Mouse (Mus musculus): Measurements from ENCODE around the gene Gigyf1. TPM values are rescaled to one million over a fixed set of nuclear protein-coding genes. Genes with fewer than 3 reads are reported as not detected.

Gene Gigyf1
- 10 to 100 TPM; 14.0 to 33.6 (median 31.4) TPM for polyA plus RNA-seq (2017; shearing (Covaris generic))

DNA sequence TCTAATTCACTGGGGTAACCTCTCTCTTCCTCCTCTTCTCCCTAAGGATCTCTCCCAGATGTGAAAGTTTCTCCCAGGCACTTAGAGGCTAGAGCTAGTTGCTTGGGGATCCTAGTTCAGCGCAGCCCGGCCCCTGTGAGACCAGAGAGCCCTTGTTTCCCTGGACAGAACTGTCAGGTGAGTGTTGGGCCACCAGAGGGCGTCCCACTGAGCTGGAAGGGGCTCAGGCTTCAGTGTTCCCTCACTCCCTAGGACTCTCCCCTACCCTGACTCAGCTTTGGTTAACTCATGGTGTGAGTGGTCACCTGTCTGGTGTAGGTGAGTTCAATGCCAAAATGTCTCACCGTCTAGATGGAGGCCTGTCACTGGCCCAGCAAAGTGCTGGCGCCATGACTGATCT lies at the start of gene Gigyf1:
Gene Gigyf1, plus strand, starts transcription at position 113 of the 400 bp plus-strand sequence.
- no peak for ATAC-seq

DNA sequence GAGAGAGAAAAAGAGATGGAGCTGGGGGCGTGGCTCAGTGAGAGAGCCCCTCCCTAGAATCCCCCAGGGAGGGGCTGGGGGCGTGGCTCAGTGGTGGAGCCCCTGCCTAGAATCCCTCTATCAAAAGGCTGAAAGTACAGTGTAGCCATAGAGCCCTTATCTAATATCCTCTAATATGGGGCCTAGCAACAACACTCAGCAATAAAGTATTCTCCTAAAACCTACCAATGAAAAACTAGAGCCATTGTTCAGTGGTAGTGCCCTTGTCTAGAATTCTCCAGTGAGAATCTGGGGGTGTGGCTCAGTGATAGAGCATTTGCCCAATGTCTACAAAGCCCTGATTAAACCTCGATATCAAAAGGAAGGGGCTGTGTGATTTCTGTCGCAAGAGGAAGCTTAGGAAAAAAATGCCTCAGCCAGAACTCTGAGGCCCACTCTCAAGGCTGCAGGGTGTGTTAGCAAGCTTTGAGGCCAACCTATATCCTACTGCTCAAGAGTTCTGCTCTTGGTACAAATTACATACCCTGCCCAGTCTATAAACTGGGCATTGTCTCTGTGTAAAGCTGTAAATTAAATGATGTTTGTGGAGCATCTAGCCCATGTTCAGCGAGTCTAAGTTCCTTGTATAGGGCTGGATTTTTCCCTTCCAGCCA lies 46.0 kb upstream of the Gigyf1 start:
- ATAC-seq: no peak

DNA sequence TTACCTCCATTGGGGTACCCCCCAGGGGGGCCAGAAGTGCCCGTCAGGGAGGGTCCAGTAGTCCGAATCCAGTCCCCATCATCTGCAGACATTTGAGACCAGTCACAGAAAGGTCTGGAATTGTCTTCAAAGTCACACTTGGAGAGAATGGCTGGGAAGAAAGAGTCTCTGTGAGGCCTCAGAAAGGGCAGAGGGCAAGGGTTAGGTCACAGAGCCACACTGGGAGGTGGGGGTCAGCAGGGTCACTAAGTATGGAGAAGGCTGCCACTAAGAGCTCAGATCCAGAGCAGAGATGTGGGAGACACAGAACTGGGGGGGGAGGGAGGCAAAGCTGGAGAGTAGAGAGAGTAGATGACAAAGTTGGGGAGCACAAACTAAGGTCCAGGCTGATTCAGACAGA lies 44.0 kb upstream of the Gigyf1 start:
- no peak for ATAC-seq

DNA sequence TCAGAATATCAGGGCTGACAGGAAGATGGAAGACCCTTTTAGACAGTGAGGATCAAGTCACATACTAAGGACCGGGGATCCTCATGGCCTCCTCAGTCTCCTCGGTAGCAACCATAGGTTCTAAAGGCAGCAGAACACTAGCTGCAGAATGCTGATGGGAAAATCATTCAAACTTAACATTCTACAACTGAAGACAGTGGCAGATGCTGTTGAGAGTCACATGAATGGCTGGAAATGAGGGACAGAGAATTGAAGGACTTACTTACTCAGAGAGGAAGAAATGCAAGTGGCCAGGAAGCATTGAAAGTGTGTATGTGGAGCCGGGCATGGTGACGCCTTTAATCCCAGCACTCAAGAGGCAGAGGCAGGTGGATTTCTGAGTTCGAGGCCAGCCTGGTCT lies 41.4 kb upstream of the Gigyf1 start, which contains the start of gene Zan:
Gene Zan, minus strand, starts transcription at position 101 of the 400 bp plus-strand sequence.
- ATAC-seq: no peak

DNA sequence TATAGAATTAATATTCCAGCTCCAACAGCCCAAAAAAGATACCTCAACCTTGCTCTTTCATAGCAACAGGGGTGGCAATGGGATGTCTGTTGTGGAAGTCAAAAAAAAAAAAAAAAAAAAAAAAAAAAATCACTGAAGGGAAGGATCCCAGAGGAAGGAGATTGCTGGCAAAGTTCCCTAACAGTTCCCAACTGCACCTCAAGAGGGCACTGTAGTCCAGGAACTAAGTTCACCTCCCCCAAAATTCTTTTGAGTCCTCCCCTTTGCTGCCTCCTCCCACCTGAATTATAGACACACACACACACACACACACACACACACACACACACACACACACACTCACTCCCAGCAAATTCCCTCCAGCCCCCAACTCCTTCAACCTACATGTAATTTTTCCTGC lies 37.2 kb upstream of the Gigyf1 start:
- no peak for ATAC-seq

DNA sequence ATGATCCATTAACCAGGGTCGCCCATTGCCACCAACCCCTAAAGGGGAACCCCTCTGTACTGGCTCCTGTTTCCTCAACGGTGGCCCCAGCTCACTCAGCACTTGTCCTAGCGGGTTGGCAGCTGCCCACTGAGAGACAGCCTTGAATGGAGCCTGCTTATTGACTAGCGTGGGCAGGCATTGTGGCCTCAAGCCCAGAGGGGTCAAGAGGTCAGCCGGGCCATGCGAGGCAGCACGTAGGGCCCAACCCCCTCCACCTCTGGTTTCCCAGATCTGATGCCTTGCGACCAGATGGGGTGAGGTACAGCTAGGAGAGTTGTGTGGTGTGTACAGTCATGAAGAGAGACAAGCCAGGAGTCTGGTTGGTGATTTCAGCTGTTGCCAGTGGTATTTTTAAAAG lies 36.5 kb upstream of the Gigyf1 start:
- ATAC-seq: no peak

DNA sequence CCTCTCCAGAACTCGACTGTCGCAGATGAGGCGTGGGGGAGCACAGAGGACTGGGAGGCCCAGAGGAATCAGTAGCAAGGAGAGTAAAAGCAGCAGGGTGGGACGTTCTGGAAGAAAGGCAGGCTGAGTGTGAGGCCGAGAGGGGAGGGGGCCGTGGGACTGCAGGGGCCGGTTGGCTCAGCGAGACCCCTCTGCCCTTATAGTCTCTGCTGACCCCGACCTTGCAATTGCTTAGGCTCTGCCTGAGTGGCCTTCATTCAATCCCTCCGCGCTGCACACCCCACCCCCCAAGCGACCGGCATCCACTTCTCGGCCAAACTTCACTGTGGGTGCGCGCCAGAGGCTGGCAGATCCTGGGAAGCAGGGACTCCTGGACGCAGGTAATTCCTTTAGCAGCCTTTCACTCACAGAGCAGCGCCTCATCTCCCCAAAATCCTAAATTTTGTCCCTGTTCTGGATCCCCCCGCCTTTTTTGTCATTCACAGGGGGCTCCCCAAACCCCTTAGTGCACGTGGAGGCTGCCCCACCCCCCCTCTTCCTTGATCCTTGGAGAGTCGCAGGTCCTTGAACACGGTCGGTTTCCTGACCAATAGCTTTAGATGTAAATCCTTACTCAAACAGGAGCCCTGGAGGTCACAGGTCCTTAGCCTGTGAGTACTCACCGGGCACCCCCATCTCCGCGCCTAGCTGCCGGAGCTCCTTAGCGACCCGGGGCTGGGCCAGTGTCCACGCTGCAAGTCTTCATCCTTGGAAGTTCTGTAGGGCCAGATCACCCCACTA lies 33.1 kb upstream of the Gigyf1 start:
- ATAC-seq: no peak

DNA sequence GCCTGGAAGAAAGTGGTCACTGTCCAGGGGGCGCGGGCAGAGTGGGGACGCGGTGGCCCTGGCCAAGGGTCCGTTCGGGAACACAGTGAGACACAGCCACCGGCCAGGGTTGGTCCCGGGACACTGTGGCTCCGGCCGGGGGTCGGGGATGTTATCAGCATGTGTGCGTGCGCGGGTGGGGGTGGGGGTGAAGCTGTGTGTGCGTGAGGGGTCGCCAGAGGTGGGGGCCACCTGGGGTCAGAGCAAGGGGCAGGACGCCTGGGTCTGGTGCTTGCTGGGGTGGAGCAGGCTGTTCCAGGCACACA lies 32.5 kb upstream of the Gigyf1 start:
- ATAC-seq: no peak

DNA sequence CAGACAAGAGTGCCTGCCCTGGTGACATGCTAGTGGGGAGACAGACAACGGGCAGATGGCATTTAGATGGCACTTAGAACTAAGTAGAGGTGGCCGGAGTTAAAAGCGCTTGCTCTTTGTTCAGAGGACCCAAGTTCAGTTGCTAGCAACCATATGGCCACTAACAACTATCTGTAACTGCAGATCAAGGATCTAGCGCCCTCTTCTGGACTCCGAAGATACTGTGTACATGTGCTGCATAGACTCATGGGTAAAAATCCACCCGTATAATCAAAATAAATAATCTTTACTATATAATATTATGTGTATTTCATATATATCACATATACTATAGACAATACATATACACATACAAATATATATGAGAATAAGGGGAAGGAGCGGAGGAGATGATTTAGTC lies 30.7 kb upstream of the Gigyf1 start:
- ATAC-seq: no peak

DNA sequence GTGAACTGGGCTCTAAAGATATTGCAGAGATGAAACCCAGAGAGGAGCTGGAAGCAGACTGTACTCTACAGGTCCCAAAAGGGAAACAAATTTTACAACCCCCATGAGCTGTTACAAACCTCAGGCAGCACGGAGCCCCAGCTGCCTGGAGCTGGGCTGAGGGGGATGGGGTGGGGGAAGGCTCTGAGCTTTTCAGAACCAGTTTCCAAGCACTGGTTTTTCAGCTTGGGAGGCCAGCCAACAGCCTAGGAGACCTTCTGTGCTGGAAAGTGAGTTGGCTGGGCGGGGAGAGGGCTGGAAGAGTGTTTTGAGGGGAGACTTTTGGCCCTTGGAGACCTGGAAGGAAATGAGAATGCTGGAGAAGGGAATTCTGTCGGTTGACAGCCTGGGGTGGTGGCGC lies 26.8 kb upstream of the Gigyf1 start:
- no peak for ATAC-seq

DNA sequence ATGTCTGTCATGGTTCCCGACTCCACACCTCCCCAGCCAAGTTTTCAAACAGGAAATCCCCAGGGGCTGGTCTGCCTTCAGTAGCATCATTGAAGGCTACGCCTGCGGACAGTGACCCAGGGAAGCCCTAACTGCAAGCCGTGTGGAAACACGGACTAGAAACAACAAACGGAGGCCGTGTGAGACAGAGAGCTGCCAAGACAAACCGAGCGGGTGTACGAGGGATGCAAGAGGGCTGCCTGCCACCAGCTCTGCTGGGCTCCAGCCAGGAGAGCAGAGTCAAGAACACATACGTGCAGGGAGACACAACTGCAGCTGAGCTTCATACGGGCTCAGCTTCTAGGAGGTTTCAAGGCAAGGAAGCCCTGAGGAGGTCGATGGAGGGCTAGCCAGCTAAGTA lies 24.5 kb upstream of the Gigyf1 start:
- no peak for ATAC-seq

DNA sequence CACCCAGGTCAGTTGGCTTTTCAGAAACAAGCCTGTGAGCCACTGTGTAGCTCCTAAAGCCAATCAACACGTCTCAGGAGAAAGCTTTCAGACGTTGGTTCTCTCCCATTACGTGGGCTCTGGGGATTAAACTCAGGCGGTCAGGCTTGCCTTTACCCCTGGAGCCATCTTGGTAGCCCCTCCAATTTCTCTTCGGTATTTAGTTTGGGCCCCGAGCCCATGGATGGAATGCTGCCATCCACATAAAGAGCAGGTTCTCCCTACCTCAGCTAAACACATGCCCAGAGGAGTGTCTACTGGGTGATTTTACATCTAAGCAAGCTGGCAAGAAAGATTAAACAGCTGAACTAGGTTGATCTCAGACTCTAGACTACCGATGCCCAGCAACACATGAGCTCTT lies 18.2 kb upstream of the Gigyf1 start:
- no peak for ATAC-seq

DNA sequence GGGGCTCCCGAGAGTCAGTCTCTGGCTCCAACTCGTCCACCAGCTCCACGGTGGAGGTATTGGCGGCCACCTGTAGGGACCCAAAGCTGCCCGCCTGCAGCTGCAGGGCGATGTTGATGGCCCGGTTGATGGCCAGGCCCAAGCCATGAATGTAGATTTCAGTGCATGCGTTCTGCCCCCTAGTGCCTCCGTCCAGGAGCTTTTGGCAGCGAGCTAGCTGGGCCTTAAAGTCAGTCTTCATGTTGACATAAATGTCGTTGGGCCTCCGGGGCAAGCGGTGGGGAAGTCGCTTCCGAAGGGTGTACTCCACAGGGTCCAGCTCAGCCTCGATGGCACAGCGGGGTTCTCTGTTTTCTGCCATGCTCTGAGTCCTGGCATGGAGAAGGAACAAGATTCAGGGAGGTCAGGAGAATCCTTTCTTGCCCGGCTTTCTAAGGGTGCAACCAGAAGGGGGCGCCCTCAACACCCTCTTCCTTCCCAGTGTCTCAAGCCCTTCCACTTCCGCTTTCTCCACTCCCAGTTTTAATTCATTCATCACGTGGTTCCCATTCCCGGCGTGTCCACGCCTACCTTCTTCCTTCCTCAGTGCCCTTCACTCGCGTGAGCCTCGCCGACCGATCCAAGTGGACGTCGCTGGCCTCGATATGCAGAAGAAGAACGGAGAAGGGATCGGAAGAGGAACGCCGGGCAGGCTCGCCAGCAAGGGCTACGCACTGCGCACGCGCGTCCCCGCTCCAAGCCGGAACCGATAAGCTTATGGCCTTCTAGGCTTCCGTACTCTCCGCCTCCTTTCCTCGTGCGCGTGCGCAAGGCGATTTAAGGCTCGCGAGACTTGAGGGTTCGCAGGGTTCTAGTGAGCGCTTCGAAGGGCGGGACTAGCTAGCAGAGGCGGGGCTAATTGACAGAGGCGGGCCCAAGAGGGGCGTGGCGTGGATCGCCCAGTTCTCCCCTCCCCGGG lies 16.4 kb upstream of the Gigyf1 start, which contains the start of gene Pop7:
Gene Pop7, minus strand, starts transcription at position 810 of the 958 bp plus-strand sequence.
- ATAC-seq: peak; percentile 93

DNA sequence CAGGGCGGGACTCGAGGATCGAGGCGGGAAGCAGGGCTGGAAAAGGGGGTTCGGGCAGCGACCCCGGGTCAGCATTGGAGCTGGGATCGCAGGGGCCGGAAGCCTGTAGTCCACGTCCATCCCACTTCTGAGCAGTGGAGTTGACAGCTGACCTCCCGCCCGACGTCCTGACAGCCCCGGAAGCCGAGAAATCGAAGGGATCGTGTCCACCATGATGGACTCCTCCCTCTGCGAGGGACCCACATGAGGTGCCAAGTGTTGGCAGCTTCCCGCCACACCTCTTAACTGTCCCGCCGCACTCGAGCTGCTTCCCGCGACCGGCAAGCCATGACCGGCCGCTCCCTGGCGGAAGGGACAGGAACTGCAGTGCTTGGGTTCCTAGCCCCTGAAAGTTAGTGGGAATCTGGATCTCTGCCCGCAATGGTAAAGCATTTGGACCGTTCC lies 15.7 kb upstream of the Gigyf1 start:
- ATAC-seq: peak; percentile 60

DNA sequence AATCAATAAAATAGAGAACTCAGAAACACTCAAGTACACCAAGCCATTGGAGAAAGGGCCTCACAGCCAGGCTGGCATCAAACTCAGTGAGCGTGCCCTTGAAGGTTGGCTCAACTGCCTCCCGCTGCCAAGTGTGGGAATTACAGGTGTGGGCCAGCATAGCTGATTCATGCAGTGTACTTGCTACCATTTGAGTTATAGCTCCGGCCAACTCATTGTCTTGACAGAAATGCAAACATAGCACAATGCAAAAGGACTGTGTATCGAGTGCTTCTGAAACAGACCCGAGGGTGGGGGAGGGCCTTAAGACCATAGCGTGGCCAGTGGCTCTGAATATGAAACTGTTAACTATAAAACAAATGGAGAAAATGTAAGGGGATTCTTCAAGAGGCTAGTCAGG lies 14.3 kb upstream of the Gigyf1 start:
- ATAC-seq: no peak

DNA sequence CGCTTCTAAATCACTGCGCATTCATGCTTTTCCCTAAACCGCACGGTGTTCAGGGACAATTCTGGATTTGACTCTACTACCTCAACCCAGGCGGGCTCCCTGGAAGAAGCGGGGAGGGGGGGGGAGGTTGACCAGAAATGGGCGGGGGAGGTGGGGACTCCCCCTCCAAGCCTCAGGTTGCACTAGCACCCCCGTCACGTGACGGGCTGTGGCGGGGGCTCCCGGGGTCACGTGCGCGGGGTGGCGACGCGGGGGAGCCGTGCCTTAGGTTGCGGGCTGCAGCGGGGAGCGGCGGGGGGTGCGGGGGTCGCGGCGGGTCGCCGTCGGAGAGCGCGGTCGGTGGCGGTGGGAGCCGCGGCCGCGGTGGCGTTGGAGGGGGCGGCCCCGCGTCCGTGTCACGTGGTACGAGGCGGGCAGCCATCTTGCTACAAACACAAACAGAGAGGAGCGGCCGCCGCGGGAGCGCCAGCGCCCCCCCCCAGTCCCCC lies 8.3 kb upstream of the Gigyf1 start:
- ATAC-seq: peak; percentile 65

DNA sequence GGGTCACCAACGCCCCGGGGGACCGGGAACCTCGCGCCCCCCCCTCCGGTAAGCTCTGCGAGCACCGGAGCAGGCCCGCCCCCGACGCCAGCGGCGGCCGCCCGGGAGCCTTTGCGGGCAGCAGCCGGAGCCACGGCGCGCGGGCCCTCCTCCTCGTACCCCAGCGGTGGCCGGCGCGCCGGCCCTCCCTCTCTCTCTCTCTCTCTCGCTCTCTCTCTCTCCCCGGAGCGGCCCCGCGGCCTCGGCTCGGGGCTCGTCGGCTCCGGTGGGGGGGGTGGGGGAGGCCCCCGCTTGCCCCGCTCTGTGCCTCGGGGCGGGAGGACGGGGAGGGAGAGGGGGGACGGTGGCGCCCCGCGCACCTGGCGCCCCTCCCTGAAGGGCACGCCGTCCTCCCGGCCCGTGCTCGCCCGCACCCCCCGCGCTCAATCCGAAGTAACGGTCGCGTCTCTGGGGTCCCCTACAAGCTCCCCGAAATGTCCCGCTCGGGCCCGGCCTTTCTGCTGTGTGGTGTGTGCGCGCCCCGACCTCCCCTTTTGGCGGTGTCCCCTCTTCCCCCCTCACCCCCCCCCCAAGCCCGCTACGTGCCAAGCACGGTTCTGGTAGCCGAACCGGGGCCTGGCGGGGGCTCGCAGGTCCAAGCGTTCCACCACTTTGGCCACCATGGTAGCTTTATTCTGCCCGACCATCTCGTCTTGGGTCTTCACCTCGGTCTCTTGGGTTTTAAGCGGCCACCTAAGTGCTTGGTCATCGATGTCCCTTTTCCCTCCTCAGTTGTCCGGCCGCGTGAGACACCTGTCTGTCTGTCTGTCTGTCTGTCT lies 7.6 kb upstream of the Gigyf1 start:
- no peak for ATAC-seq

DNA sequence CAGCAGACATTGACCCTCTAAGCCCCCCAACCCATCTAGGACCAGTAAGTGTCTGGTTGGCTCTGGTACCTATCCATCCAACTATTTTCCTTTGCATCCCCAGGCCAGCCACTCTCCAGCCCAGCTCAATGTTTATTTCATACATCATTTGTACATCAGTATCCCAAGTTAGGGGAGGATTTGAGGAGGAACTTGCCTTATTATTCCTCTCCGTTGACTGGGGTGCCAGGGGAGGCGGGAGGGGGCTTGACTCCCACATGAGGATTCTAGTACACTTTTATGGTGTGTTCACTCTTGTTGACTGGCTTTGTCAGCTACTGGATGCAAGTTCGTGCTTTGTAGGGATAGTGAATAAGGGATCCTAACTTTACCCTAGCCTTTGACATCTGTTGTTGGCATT lies 6.6 kb upstream of the Gigyf1 start:
- ATAC-seq: no peak

DNA sequence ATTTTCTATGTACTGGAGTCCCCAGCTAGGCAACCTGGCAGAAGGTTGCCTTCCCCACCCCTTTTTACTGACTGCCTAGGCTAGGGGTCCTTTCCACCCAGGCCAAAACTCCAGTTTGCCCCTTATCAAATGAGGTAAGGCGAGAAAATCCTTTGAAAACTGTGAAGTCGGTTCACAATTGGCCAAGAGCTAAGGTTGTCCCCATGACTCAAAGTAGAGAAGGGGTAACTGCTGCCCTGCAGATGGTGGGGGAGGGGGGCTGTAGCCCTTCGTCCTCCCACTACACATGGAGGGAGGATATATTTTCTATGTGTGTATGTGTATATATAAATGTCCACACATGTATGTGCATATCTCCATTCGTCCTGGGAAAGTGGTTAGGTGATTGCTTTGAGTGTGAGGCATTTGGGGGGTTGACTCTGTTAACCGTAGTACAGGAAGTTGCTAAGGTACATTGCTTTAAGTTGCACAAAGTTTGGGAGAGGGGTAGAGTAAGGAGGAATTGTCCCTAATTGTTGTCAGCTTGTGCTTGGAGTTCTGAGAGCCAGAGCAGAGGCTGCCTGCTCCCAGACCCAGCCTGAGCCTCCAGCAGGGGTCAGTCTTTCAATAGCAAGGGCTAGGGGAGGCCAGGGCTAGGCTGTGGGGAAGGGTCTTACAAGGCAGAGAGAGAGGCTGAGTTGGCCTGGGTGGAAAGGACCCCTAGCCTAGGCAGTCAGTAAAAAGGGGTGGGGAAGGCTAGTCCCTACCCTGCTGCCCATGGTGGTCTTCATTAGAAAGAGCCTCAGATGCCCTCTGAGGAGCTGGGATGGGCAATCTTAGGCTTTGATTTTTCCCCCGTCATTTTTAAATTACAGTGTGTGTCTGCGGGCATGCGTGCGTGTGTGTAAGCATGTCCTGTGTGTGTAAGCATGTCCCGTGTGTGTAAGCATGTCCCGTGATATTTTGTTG lies 5.2 kb upstream of the Gigyf1 start:
- no peak for ATAC-seq

DNA sequence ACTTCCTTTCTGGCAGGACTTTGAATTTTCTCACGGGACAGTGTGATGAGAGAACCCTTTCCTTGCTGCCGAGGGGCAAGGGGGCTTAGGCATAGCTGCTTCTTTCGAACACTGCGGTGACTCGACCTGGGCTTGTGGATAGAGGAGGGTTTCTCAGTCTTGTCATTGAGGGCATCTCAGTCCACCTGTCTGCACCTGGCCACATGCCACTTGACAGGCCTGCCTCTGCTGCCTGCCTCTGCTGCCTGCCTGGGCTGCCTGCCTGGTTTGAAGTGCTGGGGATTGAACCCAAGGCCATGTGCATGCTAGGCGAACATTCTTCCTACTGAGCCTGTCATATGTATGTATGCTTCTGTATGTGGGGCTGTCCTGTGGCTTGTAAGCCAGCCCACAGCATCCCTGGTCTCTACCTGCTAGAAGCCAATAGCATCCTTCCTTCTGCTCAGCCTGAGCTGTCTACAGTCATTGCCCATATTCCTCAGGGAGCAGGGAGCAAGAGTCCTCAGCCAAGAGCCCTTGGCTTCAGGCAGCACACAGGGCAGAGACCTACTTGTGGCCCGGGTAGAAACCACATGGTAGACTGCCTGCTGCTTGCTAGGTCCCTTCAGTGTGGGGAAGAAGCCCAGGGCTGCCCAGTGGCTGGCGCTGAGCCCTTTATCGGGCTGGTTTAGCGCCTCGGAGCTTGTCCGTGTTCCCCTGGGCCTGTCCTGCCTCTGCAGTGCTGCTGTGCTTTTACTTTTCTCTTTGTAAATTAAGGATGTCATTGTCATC lies 4.2 kb upstream of the Gigyf1 start:
- ATAC-seq: no peak
